Mouse (Mus musculus) midbrain, postnatal 0 days (tissue): ENCODE measurements around the gene Zfp213. TPM values are rescaled to one million over a fixed set of nuclear protein-coding genes. Genes with fewer than 3 reads are reported as not detected.

Experiments used
- ATAC-seq: fragments of 200-750 bp; cut with Nextera tagmentation; 2 replicates; pipeline ENCODE4 v1.8.0; 2017; ENCODE audit warnings: moderate number of reproducible peaks, mild to moderate bottlenecking, moderate TSS enrichment, moderate library complexity; ENCODE audit not compliant: low FRiP score
- DNase-seq: peaks from one replicate; pipeline ENCODE4 v3.0.0-alpha.2; 2015; ENCODE audit warnings: low spot score
- H3K27ac ChIP-seq: fragments of 300-500 bp; sonication (generic); 2 replicates; pipeline ENCODE4 v1.5.1; 2014; ENCODE audit warnings: low read depth, mild to moderate bottlenecking, low read length, mixed read lengths
- H3K27me3 ChIP-seq: fragments of 300-500 bp; sonication (generic); 2 replicates; pipeline ENCODE4 v1.6.1; 2014; ENCODE audit warnings: low read length, control low read depth, mixed read lengths; ENCODE audit not compliant: insufficient read depth
- H3K36me3 ChIP-seq: fragments of 300-500 bp; sonication (generic); 2 replicates; pipeline ENCODE4 v1.6.1; 2014; ENCODE audit warnings: low read length, control low read depth, mixed read lengths; ENCODE audit not compliant: insufficient read depth
- H3K4me1 ChIP-seq: fragments of 300-500 bp; sonication (generic); 2 replicates; pipeline ENCODE4 v1.6.1; 2014; ENCODE audit warnings: mild to moderate bottlenecking, control low read depth, antibody characterized with exemption, low read length, mixed read lengths; ENCODE audit not compliant: insufficient read depth
- H3K4me2 ChIP-seq: fragments of 300-500 bp; sonication (generic); 2 replicates; pipeline ENCODE4 v1.6.1; 2014; ENCODE audit warnings: low read depth, mild to moderate bottlenecking, low read length, mixed read lengths; ENCODE audit not compliant: poor library complexity, severe bottlenecking
- H3K4me3 ChIP-seq: fragments of 300-500 bp; sonication (generic); 2 replicates; pipeline ENCODE4 v1.5.1; 2014; ENCODE audit warnings: low read depth, mild to moderate bottlenecking, low read length, moderate library complexity
- H3K9ac ChIP-seq: fragments of 300-500 bp; sonication (generic); replicated peaks from 2 replicates; pipeline ENCODE4 v1.6.1; 2014; ENCODE audit warnings: mild to moderate bottlenecking, low read length, moderate library complexity, mixed read lengths; ENCODE audit not compliant: poor library complexity, severe bottlenecking
- H3K9me3 ChIP-seq: fragments of 300-500 bp; sonication (generic); 2 replicates; pipeline ENCODE4 v1.6.1; 2016; ENCODE audit warnings: low read length, control low read depth
- CTCF ChIP-seq: IDR thresholded peaks from 2 replicates; pipeline ENCODE4 v1.5.1; 2016; ENCODE audit warnings: antibody characterized with exemption, mild to moderate bottlenecking
- whole genome bisulfite sequencing: fragments of 180-500 bp; shearing (Covaris S2); extraction: QIAGEN DNeasy Blood & Tissue Kit; methylation state at CpG from one replicate; pipeline ENCODE4 v1.1.7; 2014; 5-methylcytosine and 5-hydroxymethylcytosine counted together
- polyA plus RNA-seq: library from polyadenylated mRNA; unstranded; fragments of >200 nt; fragmentation: Nextera tagmentation; extraction: Ambion mirVana; gene quantifications from 2 replicates; pipeline ENCODE4 v1.2.1, GENCODE M21; 2015
- total RNA-seq: library from RNA; depleted of rRNA; stranded (reverse); fragments of >200 nt; gene quantifications from 2 replicates; pipeline ENCODE4 v1.2.3, GENCODE M21; 2014

Zfp213 gene
- total and polyA plus RNA-seq, 2 experiments from 2014 or later, result 10.0 to 16.9 TPM

- DNase-seq (no peak), ATAC-seq (no peak)
- Histone ChIP-seq H3K9me3 (no peaks in the 10 kb centered on the region), H3K36me3 (no peaks in the 10 kb centered on the region), H3K4me2 (peak overlapping the region; percentile 57; the same call in 1 of the 2 replicates), H3K9ac (no peak overlapping the region), H3K27ac (no peak overlapping the region), H3K4me1 (no peaks in the 10 kb centered on the region), H3K27me3 (0 out of 2 replicates have a peak, but pooled peaks cover 3% of the 10 kb centered on the region), H3K4me3 (peak overlapping the region; percentile 64; the same call in 1 of the 2 replicates)
- no peak for TF ChIP-seq CTCF
- WGBS, result 14% methylated on average over 6 of the region's 6 CpGs
Observed at GRCm38 (mm10) chr17:23545841-23546240, 18.2 kb downstream of the Zfp213 start.

- H3K36me3 ChIP-seq, result no peaks in the 10 kb centered on the region
- ATAC-seq (no peak), DNase-seq (no peak)
- H3K9me3 ChIP-seq, result no peaks in the 10 kb centered on the region
- H3K27ac ChIP-seq, result no peak overlapping the region
- no peak overlapping the region for H3K4me2 ChIP-seq
- H3K9ac ChIP-seq, result no peak overlapping the region
- no peak for TF ChIP-seq CTCF
- no peak overlapping the region for H3K4me3 ChIP-seq
- H3K4me1 ChIP-seq, result no peaks in the 10 kb centered on the region
- peaks cover 8% of the 10 kb centered on the region; the same call in 1 of the 2 replicates for H3K27me3 ChIP-seq
- 95% methylated on average over 1 of the region's 1 CpGs for WGBS
Observed at GRCm38 (mm10) chr17:23544766-23545165, 19.3 kb downstream of the Zfp213 start.

GRCm38 (mm10) chr17:23543983-23544382 lies 20.1 kb downstream of the Zfp213 start:
- 81% methylated on average over 4 of the region's 4 CpGs for WGBS
- H3K9ac ChIP-seq, result no peak overlapping the region
- H3K9me3 ChIP-seq, result no peaks in the 10 kb centered on the region
- H3K4me2 ChIP-seq, result no peak overlapping the region
- H3K36me3 ChIP-seq, result no peaks in the 10 kb centered on the region
- DNase-seq (no peak), ATAC-seq (no peak)
- H3K27ac ChIP-seq, result no peak overlapping the region
- H3K27me3 ChIP-seq, result peaks cover 16% of the 10 kb centered on the region
- H3K4me3 ChIP-seq, result no peak overlapping the region
- no peak for TF ChIP-seq CTCF
- H3K4me1 ChIP-seq, result no peaks in the 10 kb centered on the region

- 50% methylated on average over 5 of the region's 5 CpGs for WGBS
- no peak overlapping the region for H3K9ac ChIP-seq
- ATAC-seq, result no peak
Observed at GRCm38 (mm10) chr17:23543325-23543724, 20.7 kb downstream of the Zfp213 start.

GRCm38 (mm10) chr17:23542835-23543234 lies 21.2 kb downstream of the Zfp213 start:
- Histone ChIP-seq H3K9ac (no peak overlapping the region), H3K36me3 (no peaks in the 10 kb centered on the region), H3K4me1 (no peaks in the 10 kb centered on the region), H3K27me3 (peaks cover 25% of the 10 kb centered on the region), H3K27ac (no peak overlapping the region), H3K4me2 (no peak overlapping the region), H3K4me3 (no peak overlapping the region), H3K9me3 (no peaks in the 10 kb centered on the region)
- WGBS, result 54% methylated on average over 4 of the region's 4 CpGs
- DNase-seq (no peak), ATAC-seq (no peak)
- TF ChIP-seq CTCF, result no peak

More at GRCm38 (mm10) chr17:23543325-23543724, 20.7 kb downstream of the Zfp213 start:
- H3K4me3 ChIP-seq, result no peak overlapping the region
- H3K36me3 ChIP-seq, result no peaks in the 10 kb centered on the region
- H3K9me3 ChIP-seq, result no peaks in the 10 kb centered on the region
- TF ChIP-seq CTCF, result no peak
- DNase-seq, result no peak
- peaks cover 20% of the 10 kb centered on the region for H3K27me3 ChIP-seq
- H3K4me1 ChIP-seq, result no peaks in the 10 kb centered on the region
- H3K27ac ChIP-seq, result no peak overlapping the region
- no peak overlapping the region for H3K4me2 ChIP-seq

- Histone ChIP-seq H3K27ac (no peak overlapping the region), H3K27me3 (peaks cover 32% of the 10 kb centered on the region), H3K4me1 (no peaks in the 10 kb centered on the region), H3K4me2 (peak overlapping the region; percentile 36), H3K9ac (no peak overlapping the region), H3K9me3 (no peaks in the 10 kb centered on the region), H3K4me3 (no peak overlapping the region), H3K36me3 (no peaks in the 10 kb centered on the region)
- TF ChIP-seq CTCF, result no peak
- 17% methylated on average over 12 of the region's 12 CpGs for WGBS
- DNase-seq, result no peak
- no peak for ATAC-seq
Observed at GRCm38 (mm10) chr17:23542004-23542720, 21.9 kb downstream of the Zfp213 start.
